Mouse (Mus musculus): ENCODE results near the gene Podxl2. TPM values are rescaled to one million over a fixed set of nuclear protein-coding genes. Genes with fewer than 3 reads are reported as not detected.

Gene Podxl2
- total RNA-seq, 2 experiments from 2014 or later = 178 to 179 TPM

GRCm38 (mm10) chr6:88830112-88830702 is 44.6 kb downstream of the Podxl2 start:
- DNase-seq (ENCODE audit: extremely low spot score in 1 of 2, low spot score in 1 of 2) = no peak

GRCm38 (mm10) chr6:88829579-88829978 is 45.3 kb downstream of the Podxl2 start:
- DNase-seq (ENCODE audit: extremely low spot score in 1 of 2, low spot score in 1 of 2) = no peak

DNA sequence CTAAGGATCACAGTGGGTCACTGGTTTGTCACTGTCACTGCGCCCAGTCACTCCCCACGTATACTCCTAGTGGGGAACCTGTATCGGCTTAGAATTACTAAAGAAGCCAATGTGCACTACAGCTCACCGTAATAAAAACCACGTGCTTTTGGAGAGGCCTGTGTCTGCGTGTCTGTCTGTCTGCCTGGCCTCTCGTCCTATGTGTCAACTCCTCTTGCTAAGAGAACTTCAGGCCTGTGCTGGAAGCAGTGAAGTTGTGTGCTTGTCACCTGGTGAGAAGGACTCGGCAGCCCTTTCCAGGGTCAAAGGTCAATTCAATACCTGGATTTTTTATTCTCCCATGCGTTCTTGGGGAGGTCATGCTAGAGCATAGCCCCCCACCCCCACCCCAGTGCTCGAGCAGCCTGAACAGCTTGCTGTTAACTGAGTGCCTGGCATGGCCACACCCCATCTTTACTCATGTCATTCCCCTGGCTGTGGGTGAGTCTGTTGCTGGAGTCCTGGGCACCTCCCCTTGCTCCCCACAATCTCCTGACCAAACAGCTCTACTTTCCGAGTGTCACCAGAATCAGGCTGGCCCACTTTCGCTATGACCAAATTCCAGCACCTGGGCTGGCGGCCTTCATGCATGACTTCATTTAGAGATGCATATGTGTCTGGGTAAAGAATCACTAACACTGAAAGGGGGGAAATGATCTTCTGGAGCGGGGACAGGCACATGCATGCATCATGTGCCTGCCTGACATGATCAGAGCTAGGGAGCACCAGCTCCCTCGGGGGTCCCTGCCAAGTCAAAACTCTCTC is 46.4 kb downstream of the Podxl2 start:
- DNase-seq (ENCODE audit: extremely low spot score in 1 of 2, low spot score in 1 of 2) = no peak

- no peak for DNase-seq (ENCODE audit: extremely low spot score in 1 of 2, low spot score in 1 of 2)
These were observed 47.2 kb downstream of the Podxl2 start for GRCm38 (mm10) chr6:88827395-88828205.

- DNase-seq (ENCODE audit: extremely low spot score in 1 of 2, low spot score in 1 of 2) = no peak
These were observed 47.9 kb downstream of the Podxl2 start for GRCm38 (mm10) chr6:88826965-88827364.

- DNase-seq (ENCODE audit: extremely low spot score in 1 of 2, low spot score in 1 of 2) = peak in 1 of 2 experiments; percentile 59
These were observed 48.3 kb downstream of the Podxl2 start for GRCm38 (mm10) chr6:88826545-88826944.

GRCm38 (mm10) chr6:88826088-88826487 is 48.8 kb downstream of the Podxl2 start:
- DNase-seq (ENCODE audit: extremely low spot score in 1 of 2, low spot score in 1 of 2) = no peak

GRCm38 (mm10) chr6:88824183-88824582 is 50.7 kb downstream of the Podxl2 start:
- no peak for DNase-seq (ENCODE audit: extremely low spot score in 1 of 2, low spot score in 1 of 2)

DNA sequence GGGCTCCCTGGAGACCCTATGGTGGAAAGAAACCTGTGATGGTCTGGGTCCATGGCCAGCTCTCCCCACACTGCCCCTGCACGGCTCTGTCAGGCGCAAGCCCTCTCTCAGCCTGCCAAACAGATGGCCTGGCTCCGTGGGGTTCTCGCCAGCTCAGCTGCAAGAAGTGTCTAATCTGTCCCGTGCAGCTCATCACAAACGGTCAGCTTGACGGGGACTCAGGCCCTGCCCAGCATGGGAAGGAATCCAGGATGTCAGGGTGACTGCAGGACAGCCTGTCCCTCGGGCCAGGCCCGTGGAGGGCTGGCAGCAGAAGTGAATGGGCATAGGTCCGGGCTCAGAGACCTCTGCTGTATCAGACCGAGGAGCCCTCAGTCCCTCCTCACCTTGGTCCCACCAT is 52.9 kb downstream of the Podxl2 start:
- DNase-seq (ENCODE audit: extremely low spot score in 1 of 2, low spot score in 1 of 2) = no peak

- no peak for DNase-seq (ENCODE audit: extremely low spot score in 1 of 2, low spot score in 1 of 2)
These were observed 53.5 kb downstream of the Podxl2 start for GRCm38 (mm10) chr6:88821294-88821693.

- DNase-seq (ENCODE audit: extremely low spot score in 1 of 2, low spot score in 1 of 2) = no peak
These were observed 54.0 kb downstream of the Podxl2 start for GRCm38 (mm10) chr6:88820853-88821252.

DNA sequence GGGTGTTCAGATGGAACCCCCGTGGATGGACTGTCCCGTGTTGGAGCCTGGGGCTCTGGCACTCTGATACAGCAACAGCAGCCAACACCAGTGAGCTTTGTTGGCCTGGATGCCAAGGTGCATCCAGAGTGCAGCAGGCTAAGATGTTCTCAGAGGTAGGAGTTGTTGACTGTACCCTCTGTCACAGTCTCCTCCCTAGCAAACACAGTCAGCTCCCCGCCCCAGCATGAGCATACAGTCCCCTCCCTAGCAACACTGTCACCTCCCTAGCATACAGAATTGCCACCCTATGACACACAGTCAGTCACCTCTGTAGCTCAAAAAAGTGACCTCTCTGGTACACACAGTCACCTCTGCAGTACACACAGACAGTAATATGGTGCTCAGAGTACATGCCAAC is 57.9 kb downstream of the Podxl2 start:
- DNase-seq (ENCODE audit: extremely low spot score in 1 of 2, low spot score in 1 of 2) = no peak

DNA sequence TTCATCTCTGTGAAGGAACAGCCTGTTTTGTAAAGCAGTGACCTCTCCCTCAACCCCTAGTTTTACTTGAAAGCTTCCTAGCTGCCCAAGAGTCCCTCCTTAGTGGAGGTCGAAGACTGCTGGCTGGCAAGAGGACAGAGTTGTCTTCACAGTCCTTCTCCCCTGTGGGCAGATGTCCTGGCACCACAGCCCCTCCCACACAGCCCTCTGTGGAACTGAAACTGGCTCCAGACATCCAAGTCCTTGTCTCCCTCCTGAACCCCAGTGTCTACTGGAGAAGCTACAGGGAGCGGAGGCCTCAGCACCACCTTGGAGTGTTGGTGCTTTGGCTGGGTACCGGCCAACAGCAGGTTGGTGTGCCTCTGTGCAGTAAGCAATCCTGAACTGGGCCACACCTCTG is 59.4 kb downstream of the Podxl2 start:
- DNase-seq (ENCODE audit: extremely low spot score in 1 of 2, low spot score in 1 of 2) = no peak

GRCm38 (mm10) chr6:88815036-88815435 is 59.8 kb downstream of the Podxl2 start:
- DNase-seq (ENCODE audit: extremely low spot score in 1 of 2, low spot score in 1 of 2) = no peak

DNA sequence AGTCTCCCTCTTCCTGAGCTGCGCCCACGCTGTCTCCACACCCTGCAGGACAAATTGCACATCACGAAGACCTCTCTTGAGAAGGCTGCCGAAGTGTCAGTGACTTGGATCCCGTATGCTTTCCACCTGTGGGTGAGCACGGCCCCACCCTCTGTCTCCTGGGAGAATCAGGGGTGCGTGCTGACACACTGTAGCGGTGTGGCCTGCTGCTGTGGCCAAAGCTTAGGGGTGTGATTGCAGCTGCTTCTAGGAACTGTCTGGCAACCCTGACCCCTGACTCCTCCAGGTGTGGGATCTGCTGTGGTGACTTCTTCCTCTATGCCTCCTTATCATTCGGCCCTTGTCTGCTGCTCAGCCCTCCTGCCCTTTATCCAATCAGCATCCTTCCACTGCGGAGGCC is 61.0 kb downstream of the Podxl2 start:
- no peak for DNase-seq (ENCODE audit: extremely low spot score in 1 of 2, low spot score in 1 of 2)

DNA sequence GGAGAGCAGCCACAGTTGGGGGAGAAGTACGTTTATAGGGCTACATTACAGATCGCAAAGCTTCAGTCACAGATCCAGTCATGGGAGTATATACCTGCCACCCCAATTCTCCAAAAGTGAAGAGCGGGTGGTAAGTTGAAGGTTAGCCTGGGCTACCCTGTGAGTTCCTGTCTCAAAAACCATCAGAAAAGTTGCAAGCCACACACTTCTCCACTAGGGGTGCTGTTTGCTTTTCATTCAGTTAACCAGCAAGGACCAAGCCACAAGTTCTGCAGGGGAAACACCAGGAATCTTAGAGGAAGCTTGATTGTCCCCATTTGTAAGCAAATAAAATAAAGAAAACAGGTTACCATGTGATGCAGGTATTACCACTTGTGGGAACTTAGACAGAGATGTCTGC is 62.0 kb downstream of the Podxl2 start:
- no peak for DNase-seq (ENCODE audit: extremely low spot score in 1 of 2, low spot score in 1 of 2)

DNA sequence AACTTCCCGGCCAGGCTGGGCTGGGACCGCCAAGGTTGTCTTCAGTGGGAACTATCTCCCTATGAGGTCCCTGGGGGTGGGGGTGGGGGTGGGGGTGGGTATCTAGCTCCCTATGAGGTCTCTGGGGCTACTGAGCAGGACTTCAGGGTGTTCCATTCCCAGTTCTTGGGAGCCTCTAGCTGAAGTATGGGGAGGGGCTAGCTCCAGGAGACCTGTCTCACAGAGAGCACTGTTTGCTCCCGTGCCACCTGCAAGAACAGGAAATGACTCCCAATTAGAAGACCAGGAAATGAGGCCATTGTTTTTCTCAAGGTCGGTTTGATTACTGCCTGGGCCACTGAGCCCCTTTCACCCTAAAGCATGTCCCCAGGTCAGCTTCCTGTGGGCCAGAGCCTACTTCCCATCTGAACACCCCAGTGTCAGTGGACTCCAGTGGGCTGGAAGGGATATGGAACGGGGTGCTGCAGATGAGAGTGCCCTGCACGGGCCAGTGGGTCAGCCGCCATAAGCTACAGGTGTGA is 62.9 kb downstream of the Podxl2 start:
- DNase-seq (ENCODE audit: extremely low spot score in 1 of 2, low spot score in 1 of 2) = no peak

- no peak for DNase-seq (ENCODE audit: extremely low spot score in 1 of 2, low spot score in 1 of 2)
These were observed 63.4 kb downstream of the Podxl2 start for GRCm38 (mm10) chr6:88811396-88811795.

DNA sequence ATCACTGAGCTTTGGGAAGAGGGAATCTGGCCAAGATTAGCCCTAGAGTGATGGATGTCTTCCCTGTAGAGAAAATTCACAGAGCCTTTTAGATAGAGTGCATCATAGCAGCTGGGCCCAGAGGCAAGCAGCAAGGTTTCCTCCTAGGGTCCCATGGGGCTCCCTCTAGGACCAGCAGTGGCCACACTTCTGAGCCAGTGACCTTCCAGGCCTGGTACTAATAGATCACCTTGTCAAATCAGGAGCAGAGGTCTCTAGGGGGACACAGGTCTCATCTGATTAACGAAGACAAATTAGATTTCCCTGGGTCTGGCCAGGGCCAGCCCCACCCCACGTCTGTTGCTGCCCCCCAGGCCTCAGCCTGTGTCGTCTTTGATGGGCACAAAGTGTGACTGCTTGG is 64.6 kb downstream of the Podxl2 start:
- no peak for DNase-seq (ENCODE audit: extremely low spot score in 1 of 2, low spot score in 1 of 2)

GRCm38 (mm10) chr6:88809091-88810037 is 65.5 kb downstream of the Podxl2 start:
- no peak for DNase-seq (ENCODE audit: extremely low spot score in 1 of 2, low spot score in 1 of 2)
